Mouse (Mus musculus): Measurements from ENCODE around the gene Cers3. TPM values are rescaled to one million over a fixed set of nuclear protein-coding genes. Genes with fewer than 3 reads are reported as not detected.
A peak's percentile ranks its signal among the peaks of the same experiment; 100 is the strongest.

The Cers3 gene
- total and polyA plus RNA-seq, 3 experiments = 0.09 to 0.12 TPM; not detected in 1

- DNase-seq = no peak
- no peak overlapping the region for H3K4me3 ChIP-seq
- TF ChIP-seq POLR2A (IDR thresholded peaks at IDR 0.05; ENCODE audit: insufficient read depth, low read depth, low read length) = no peak
- no peak for TF ChIP-seq EP300 (IDR thresholded peaks at IDR 0.05; ENCODE audit: insufficient read depth, low read depth, low read length)
- no peak for TF ChIP-seq CTCF (IDR thresholded peaks at IDR 0.05)
- intact Hi-C loops (cut with DNase I) = no loop called here
- no peaks in the 10 kb centered on the region for H3K36me3 ChIP-seq (ENCODE audit: control insufficient read depth, insufficient read depth, low read length)
- H3K9ac ChIP-seq (ENCODE audit: low read depth, low read length) = no peak overlapping the region
- H3K4me1 ChIP-seq (ENCODE audit: control insufficient read depth, insufficient read depth, low read length) = peaks cover 1% of the 10 kb centered on the region; the same call in 1 of the 2 replicates
- WGBS = 64% methylated on average over 10 of the region's 10 CpGs
- H3K79me2 ChIP-seq (replicated peaks; ENCODE audit: control insufficient read depth, insufficient read depth, low read length) = no peaks in the 10 kb centered on the region
- no peak overlapping the region for H3K27ac ChIP-seq
- no peaks in the 10 kb centered on the region for H3K27me3 ChIP-seq (ENCODE audit: control insufficient read depth, insufficient read depth, low read length)
Observed at GRCm38 (mm10) chr7:66779944-66780942, 36.9 kb downstream of the Cers3 start.

GRCm38 (mm10) chr7:66786476-66786875 is 43.2 kb downstream of the Cers3 start:
- H3K36me3 ChIP-seq (ENCODE audit: control insufficient read depth, insufficient read depth, low read length) = no peaks in the 10 kb centered on the region
- no peak for DNase-seq
- WGBS = 65% methylated on average over 3 of the region's 3 CpGs
- intact Hi-C loops (cut with DNase I) = no loop called here
- no peaks in the 10 kb centered on the region; the same call in 1 of the 2 replicates for H3K4me1 ChIP-seq (ENCODE audit: control insufficient read depth, insufficient read depth, low read length)
- no peak overlapping the region for H3K4me3 ChIP-seq
- H3K9ac ChIP-seq (ENCODE audit: low read depth, low read length) = no peak overlapping the region
- no peak overlapping the region for H3K27ac ChIP-seq
- no peaks in the 10 kb centered on the region for H3K27me3 ChIP-seq (ENCODE audit: control insufficient read depth, insufficient read depth, low read length)
- no peaks in the 10 kb centered on the region for H3K79me2 ChIP-seq (replicated peaks; ENCODE audit: control insufficient read depth, insufficient read depth, low read length)
- TF ChIP-seq POLR2A (IDR thresholded peaks at IDR 0.05; ENCODE audit: insufficient read depth, low read depth, low read length) (no peak), CTCF (IDR thresholded peaks at IDR 0.05) (no peak), EP300 (IDR thresholded peaks at IDR 0.05; ENCODE audit: insufficient read depth, low read depth, low read length) (no peak)

- intact Hi-C loops (cut with DNase I) = no loop called here
Observed at GRCm38 (mm10) chr7:66787816-66788215, 44.5 kb downstream of the Cers3 start.

GRCm38 (mm10) chr7:66789860-66790748 is 46.8 kb downstream of the Cers3 start:
- 31% methylated on average over 8 of the region's 8 CpGs for WGBS
- intact Hi-C loops (cut with DNase I) = no loop called here
- DNase-seq = peak; percentile 22 to 28

More at GRCm38 (mm10) chr7:66787816-66788215, 44.5 kb downstream of the Cers3 start:
- Histone ChIP-seq H3K4me1 (ENCODE audit: control insufficient read depth, insufficient read depth, low read length) (no peaks in the 10 kb centered on the region; the same call in 1 of the 2 replicates), H3K4me3 (no peak overlapping the region), H3K79me2 (replicated peaks; ENCODE audit: control insufficient read depth, insufficient read depth, low read length) (no peaks in the 10 kb centered on the region), H3K9ac (ENCODE audit: low read depth, low read length) (no peak overlapping the region), H3K27ac (no peak overlapping the region), H3K36me3 (ENCODE audit: control insufficient read depth, insufficient read depth, low read length) (no peaks in the 10 kb centered on the region), H3K27me3 (ENCODE audit: control insufficient read depth, insufficient read depth, low read length) (no peaks in the 10 kb centered on the region)
- TF ChIP-seq CTCF (IDR thresholded peaks at IDR 0.05) (no peak), POLR2A (IDR thresholded peaks at IDR 0.05; ENCODE audit: insufficient read depth, low read depth, low read length) (no peak), EP300 (IDR thresholded peaks at IDR 0.05; ENCODE audit: insufficient read depth, low read depth, low read length) (no peak)
- DNase-seq = no peak
- WGBS = 72% methylated on average over 2 of the region's 2 CpGs

GRCm38 (mm10) chr7:66791022-66791421 is 47.7 kb downstream of the Cers3 start:
- TF ChIP-seq CTCF (IDR thresholded peaks at IDR 0.05) (no peak), EP300 (IDR thresholded peaks at IDR 0.05; ENCODE audit: insufficient read depth, low read depth, low read length) (no peak), POLR2A (IDR thresholded peaks at IDR 0.05; ENCODE audit: insufficient read depth, low read depth, low read length) (no peak)
- intact Hi-C loops (cut with DNase I) = no loop called here
- DNase-seq = no peak
- Histone ChIP-seq H3K27me3 (ENCODE audit: control insufficient read depth, insufficient read depth, low read length) (no peaks in the 10 kb centered on the region), H3K27ac (no peak overlapping the region), H3K4me1 (ENCODE audit: control insufficient read depth, insufficient read depth, low read length) (no peaks in the 10 kb centered on the region; the same call in 1 of the 2 replicates), H3K4me3 (no peak overlapping the region), H3K36me3 (ENCODE audit: control insufficient read depth, insufficient read depth, low read length) (no peaks in the 10 kb centered on the region), H3K79me2 (replicated peaks; ENCODE audit: control insufficient read depth, insufficient read depth, low read length) (no peaks in the 10 kb centered on the region), H3K9ac (ENCODE audit: low read depth, low read length) (no peak overlapping the region)
- WGBS = 90% methylated on average over 3 of the region's 3 CpGs

More at GRCm38 (mm10) chr7:66789860-66790748, 46.8 kb downstream of the Cers3 start:
- H3K9ac ChIP-seq (ENCODE audit: low read depth, low read length) = no peak overlapping the region
- no peak overlapping the region for H3K27ac ChIP-seq
- no peaks in the 10 kb centered on the region for H3K27me3 ChIP-seq (ENCODE audit: control insufficient read depth, insufficient read depth, low read length)
- H3K4me1 ChIP-seq (ENCODE audit: control insufficient read depth, insufficient read depth, low read length) = no peaks in the 10 kb centered on the region; the same call in 1 of the 2 replicates
- H3K79me2 ChIP-seq (replicated peaks; ENCODE audit: control insufficient read depth, insufficient read depth, low read length) = no peaks in the 10 kb centered on the region
- H3K36me3 ChIP-seq (ENCODE audit: control insufficient read depth, insufficient read depth, low read length) = no peaks in the 10 kb centered on the region
- H3K4me3 ChIP-seq = no peak overlapping the region
- TF ChIP-seq POLR2A (IDR thresholded peaks at IDR 0.05; ENCODE audit: insufficient read depth, low read depth, low read length) (no peak), CTCF (IDR thresholded peaks at IDR 0.05) (no peak), EP300 (IDR thresholded peaks at IDR 0.05; ENCODE audit: insufficient read depth, low read depth, low read length) (no peak)

All from heart, adult 2 months (tissue).